Mouse (Mus musculus): ENCODE data around the gene Cd163. TPM values are rescaled to one million over a fixed set of nuclear protein-coding genes. Genes with fewer than 3 reads are reported as not detected.

Cd163 gene
- polyA plus RNA-seq, 1 experiment from 2014 or later = 0.05 TPM

GRCm38 (mm10) chr6:124301447-124302192, 2.8 kb upstream of the Cd163 start:
- no peak for ATAC-seq (ENCODE audit: low read depth)

GRCm38 (mm10) chr6:124308935-124309334, 4.5 kb downstream of the Cd163 start:
- H3K4me2 ChIP-seq (ENCODE audit: low read depth, low read length) = no peak overlapping the region
- H3K9ac ChIP-seq (replicated peaks; ENCODE audit: low read depth, low read length) = no peak overlapping the region
- WGBS = 91% methylated on average over 8 of the region's 8 CpGs
- no peaks in the 10 kb centered on the region for H3K36me3 ChIP-seq (ENCODE audit: control insufficient read depth, insufficient read depth, low read length)
- ATAC-seq (ENCODE audit: low read depth) = no peak
- H3K27me3 ChIP-seq (ENCODE audit: control insufficient read depth, insufficient read depth, low read length) = no peaks in the 10 kb centered on the region
- H3K4me3 ChIP-seq (ENCODE audit: low read depth, low read length) = no peak overlapping the region
- H3K9me3 ChIP-seq (ENCODE audit: control insufficient read depth, low read length) = no peaks in the 10 kb centered on the region
- no peaks in the 10 kb centered on the region for H3K4me1 ChIP-seq (ENCODE audit: control insufficient read depth, insufficient read depth, low read length)
- no peak overlapping the region for H3K27ac ChIP-seq (ENCODE audit: low read depth, low read length)

More at GRCm38 (mm10) chr6:124301447-124302192, 2.8 kb upstream of the Cd163 start:
- WGBS = 90% methylated on average over 3 of the region's 3 CpGs
- H3K9me3 ChIP-seq (ENCODE audit: control insufficient read depth, low read length) = no peaks in the 10 kb centered on the region
- H3K27me3 ChIP-seq (ENCODE audit: control insufficient read depth, insufficient read depth, low read length) = no peaks in the 10 kb centered on the region
- no peak overlapping the region for H3K4me3 ChIP-seq (ENCODE audit: low read depth, low read length)
- H3K27ac ChIP-seq (ENCODE audit: low read depth, low read length) = no peak overlapping the region
- no peaks in the 10 kb centered on the region for H3K4me1 ChIP-seq (ENCODE audit: control insufficient read depth, insufficient read depth, low read length)
- H3K36me3 ChIP-seq (ENCODE audit: control insufficient read depth, insufficient read depth, low read length) = no peaks in the 10 kb centered on the region
- no peak overlapping the region for H3K4me2 ChIP-seq (ENCODE audit: low read depth, low read length)
- H3K9ac ChIP-seq (replicated peaks; ENCODE audit: low read depth, low read length) = no peak overlapping the region

DNA sequence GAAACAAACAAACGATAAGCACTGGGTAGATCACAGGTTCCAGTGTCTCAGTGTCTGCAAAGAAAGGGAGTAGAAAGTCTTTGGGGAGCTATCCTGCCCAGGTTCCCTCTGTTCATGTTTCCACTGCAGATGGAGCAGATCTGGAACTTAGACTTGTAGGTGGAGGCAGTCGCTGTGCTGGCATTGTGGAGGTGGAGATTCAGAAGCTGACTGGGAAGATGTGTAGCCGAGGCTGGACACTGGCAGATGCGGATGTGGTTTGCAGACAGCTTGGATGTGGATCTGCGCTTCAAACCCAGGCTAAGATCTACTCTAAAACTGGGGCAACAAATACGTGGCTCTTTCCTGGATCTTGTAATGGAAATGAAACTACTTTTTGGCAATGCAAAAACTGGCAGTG, 7.8 kb downstream of the Cd163 start:
- ATAC-seq (ENCODE audit: low read depth) = no peak
- Histone ChIP-seq H3K4me3 (ENCODE audit: low read depth, low read length) (no peak overlapping the region), H3K27me3 (ENCODE audit: control insufficient read depth, insufficient read depth, low read length) (no peaks in the 10 kb centered on the region), H3K9ac (replicated peaks; ENCODE audit: low read depth, low read length) (no peak overlapping the region), H3K27ac (ENCODE audit: low read depth, low read length) (no peak overlapping the region), H3K4me1 (ENCODE audit: control insufficient read depth, insufficient read depth, low read length) (no peaks in the 10 kb centered on the region), H3K36me3 (ENCODE audit: control insufficient read depth, insufficient read depth, low read length) (no peaks in the 10 kb centered on the region), H3K9me3 (ENCODE audit: control insufficient read depth, low read length) (no peaks in the 10 kb centered on the region), H3K4me2 (ENCODE audit: low read depth, low read length) (no peak overlapping the region)
- 88% methylated on average over 6 of the region's 6 CpGs for WGBS

- H3K4me2 ChIP-seq (ENCODE audit: low read depth, low read length) = no peak overlapping the region
- WGBS = 66% methylated on average over 6 of the region's 6 CpGs
- no peak overlapping the region for H3K9ac ChIP-seq (replicated peaks; ENCODE audit: low read depth, low read length)
These were observed 15.9 kb downstream of the Cd163 start for GRCm38 (mm10) chr6:124320371-124320770.

GRCm38 (mm10) chr6:124321481-124322475, 17.3 kb downstream of the Cd163 start:
- no peak for ATAC-seq (ENCODE audit: low read depth)
- WGBS = 84% methylated on average over 16 of the region's 16 CpGs
- H3K36me3 ChIP-seq (ENCODE audit: control insufficient read depth, insufficient read depth, low read length) = no peaks in the 10 kb centered on the region

More at GRCm38 (mm10) chr6:124320371-124320770, 15.9 kb downstream of the Cd163 start:
- Histone ChIP-seq H3K36me3 (ENCODE audit: control insufficient read depth, insufficient read depth, low read length) (no peaks in the 10 kb centered on the region), H3K27me3 (ENCODE audit: control insufficient read depth, insufficient read depth, low read length) (no peaks in the 10 kb centered on the region), H3K4me3 (ENCODE audit: low read depth, low read length) (no peak overlapping the region), H3K27ac (ENCODE audit: low read depth, low read length) (no peak overlapping the region), H3K4me1 (ENCODE audit: control insufficient read depth, insufficient read depth, low read length) (no peaks in the 10 kb centered on the region), H3K9me3 (ENCODE audit: control insufficient read depth, low read length) (no peaks in the 10 kb centered on the region)
- ATAC-seq (ENCODE audit: low read depth) = no peak

GRCm38 (mm10) chr6:124328394-124328991, 24.0 kb downstream of the Cd163 start:
- WGBS = 96% methylated on average over 3 of the region's 3 CpGs
- Histone ChIP-seq H3K9ac (replicated peaks; ENCODE audit: low read depth, low read length) (no peak overlapping the region), H3K4me3 (ENCODE audit: low read depth, low read length) (no peak overlapping the region), H3K36me3 (ENCODE audit: control insufficient read depth, insufficient read depth, low read length) (no peaks in the 10 kb centered on the region), H3K4me1 (ENCODE audit: control insufficient read depth, insufficient read depth, low read length) (no peaks in the 10 kb centered on the region), H3K27me3 (ENCODE audit: control insufficient read depth, insufficient read depth, low read length) (no peaks in the 10 kb centered on the region), H3K9me3 (ENCODE audit: control insufficient read depth, low read length) (no peaks in the 10 kb centered on the region), H3K4me2 (ENCODE audit: low read depth, low read length) (no peak overlapping the region), H3K27ac (ENCODE audit: low read depth, low read length) (no peak overlapping the region)
- ATAC-seq (ENCODE audit: low read depth) = no peak

More at GRCm38 (mm10) chr6:124321481-124322475, 17.3 kb downstream of the Cd163 start:
- H3K4me2 ChIP-seq (ENCODE audit: low read depth, low read length) = no peak overlapping the region
- H3K9me3 ChIP-seq (ENCODE audit: control insufficient read depth, low read length) = no peaks in the 10 kb centered on the region
- no peak overlapping the region for H3K4me3 ChIP-seq (ENCODE audit: low read depth, low read length)
- no peaks in the 10 kb centered on the region for H3K4me1 ChIP-seq (ENCODE audit: control insufficient read depth, insufficient read depth, low read length)
- no peaks in the 10 kb centered on the region for H3K27me3 ChIP-seq (ENCODE audit: control insufficient read depth, insufficient read depth, low read length)
- no peak overlapping the region for H3K9ac ChIP-seq (replicated peaks; ENCODE audit: low read depth, low read length)
- H3K27ac ChIP-seq (ENCODE audit: low read depth, low read length) = no peak overlapping the region

DNA sequence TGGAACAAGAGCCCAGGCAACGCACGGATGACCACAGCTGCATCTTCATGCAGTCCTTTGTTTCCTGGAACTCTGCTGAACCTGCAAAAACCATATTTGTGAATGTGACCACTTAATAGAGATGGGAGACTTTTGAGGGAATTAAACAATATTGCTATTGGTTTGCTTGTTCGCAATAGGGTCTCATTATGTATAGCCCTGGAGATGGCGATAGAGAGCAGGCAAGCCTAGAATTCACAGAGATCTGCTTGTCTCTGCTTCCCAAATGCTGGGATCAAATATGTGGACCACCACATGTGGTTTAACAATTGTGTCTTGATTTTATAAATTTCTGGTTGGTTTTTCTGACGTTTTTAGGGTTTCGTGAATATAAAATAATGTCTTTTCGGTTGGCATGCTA, 25.2 kb downstream of the Cd163 start:
- H3K9me3 ChIP-seq (ENCODE audit: control insufficient read depth, low read length) = no peaks in the 10 kb centered on the region
- H3K4me2 ChIP-seq (ENCODE audit: low read depth, low read length) = no peak overlapping the region
- no peaks in the 10 kb centered on the region for H3K36me3 ChIP-seq (ENCODE audit: control insufficient read depth, insufficient read depth, low read length)
- H3K27me3 ChIP-seq (ENCODE audit: control insufficient read depth, insufficient read depth, low read length) = no peaks in the 10 kb centered on the region
- 93% methylated on average over 7 of the region's 7 CpGs for WGBS
- ATAC-seq (ENCODE audit: low read depth) = no peak
- H3K27ac ChIP-seq (ENCODE audit: low read depth, low read length) = no peak overlapping the region
- no peak overlapping the region for H3K4me3 ChIP-seq (ENCODE audit: low read depth, low read length)
- H3K4me1 ChIP-seq (ENCODE audit: control insufficient read depth, insufficient read depth, low read length) = no peaks in the 10 kb centered on the region
- no peak overlapping the region for H3K9ac ChIP-seq (replicated peaks; ENCODE audit: low read depth, low read length)

DNA sequence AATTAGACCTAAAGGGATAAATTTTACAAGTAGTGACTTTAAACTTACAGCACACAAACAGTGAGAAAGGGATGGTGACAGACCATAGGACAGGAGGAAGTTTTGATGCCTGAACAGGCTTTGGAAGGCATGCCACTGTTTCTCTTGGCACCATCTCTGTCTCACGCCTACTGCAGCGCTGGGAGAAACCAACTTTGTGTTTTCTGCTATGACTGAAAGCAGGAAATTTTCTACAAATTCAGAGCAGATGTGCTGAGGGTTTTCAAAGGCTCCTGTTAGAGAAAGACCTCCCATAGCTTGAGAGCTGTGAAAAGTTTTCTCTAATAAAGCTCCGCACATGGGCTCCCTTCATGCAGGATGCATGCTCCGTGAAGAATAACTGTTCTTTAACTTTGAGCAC, 40.6 kb downstream of the Cd163 start:
- no peak overlapping the region for H3K4me3 ChIP-seq (ENCODE audit: low read depth, low read length)
- WGBS = 75% methylated on average over 4 of the region's 4 CpGs
- no peaks in the 10 kb centered on the region for H3K9me3 ChIP-seq (ENCODE audit: control insufficient read depth, low read length)
- H3K9ac ChIP-seq (replicated peaks; ENCODE audit: low read depth, low read length) = no peak overlapping the region
- H3K36me3 ChIP-seq (ENCODE audit: control insufficient read depth, insufficient read depth, low read length) = no peaks in the 10 kb centered on the region
- no peak overlapping the region for H3K4me2 ChIP-seq (ENCODE audit: low read depth, low read length)
- ATAC-seq (ENCODE audit: low read depth) = no peak
- no peak overlapping the region for H3K27ac ChIP-seq (ENCODE audit: low read depth, low read length)
- no peaks in the 10 kb centered on the region for H3K4me1 ChIP-seq (ENCODE audit: control insufficient read depth, insufficient read depth, low read length)
- no peaks in the 10 kb centered on the region for H3K27me3 ChIP-seq (ENCODE audit: control insufficient read depth, insufficient read depth, low read length)
